Mouse (Mus musculus) liver, embryonic 11.5 days (tissue): ENCODE data around the gene Nes. TPM values are rescaled to one million over a fixed set of nuclear protein-coding genes. Genes with fewer than 3 reads are reported as not detected.

Experiments
- ATAC-seq: fragments of 200-750 bp; cut with Nextera tagmentation; replicated peaks from 2 replicates; pipeline ENCODE4 v1.8.0; 2017; ENCODE audit warnings: moderate number of reproducible peaks, mild to moderate bottlenecking, moderate TSS enrichment, moderate library complexity; ENCODE audit not compliant: low FRiP score
- DNase-seq: peaks from one replicate; pipeline ENCODE4 v3.0.0-alpha.2; 2017; ENCODE audit warnings: low spot score
- H3K27ac ChIP-seq: fragments of 300-500 bp; sonication (generic); 2 replicates; pipeline ENCODE4 v1.5.1; 2014; ENCODE audit warnings: mild to moderate bottlenecking, low read depth, low read length, control low read depth
- H3K27me3 ChIP-seq: fragments of 300-500 bp; sonication (generic); replicated peaks from 2 replicates; pipeline ENCODE4 v1.6.1; 2014; ENCODE audit warnings: low read length, mixed read lengths; ENCODE audit not compliant: control insufficient read depth, insufficient read depth
- H3K36me3 ChIP-seq: fragments of 300-500 bp; sonication (generic); 2 replicates; pipeline ENCODE4 v1.6.1; 2014; ENCODE audit warnings: mild to moderate bottlenecking, low read length, moderate library complexity, mixed read lengths; ENCODE audit not compliant: control insufficient read depth, insufficient read depth
- H3K4me1 ChIP-seq: fragments of 300-500 bp; sonication (generic); replicated peaks from 2 replicates; pipeline ENCODE4 v1.6.1; 2014; ENCODE audit warnings: low read length, mixed read lengths; ENCODE audit not compliant: control insufficient read depth, insufficient read depth
- H3K4me2 ChIP-seq: fragments of 300-500 bp; sonication (generic); 2 replicates; pipeline ENCODE4 v1.6.1; 2014; ENCODE audit warnings: mild to moderate bottlenecking, control low read depth, moderate library complexity
- H3K4me3 ChIP-seq: fragments of 300-500 bp; sonication (generic); 2 replicates; pipeline ENCODE4 v1.5.1; 2014; ENCODE audit warnings: low read depth, low read length, control low read depth
- H3K9ac ChIP-seq: fragments of 300-500 bp; sonication (generic); 2 replicates; pipeline ENCODE4 v1.6.1; 2014; ENCODE audit warnings: low read depth, low read length, control low read depth
- H3K9me3 ChIP-seq: fragments of 300-500 bp; sonication (generic); 2 replicates; pipeline ENCODE4 v1.6.1; 2016; ENCODE audit warnings: low read length, inconsistent platforms, mixed read lengths; ENCODE audit not compliant: control insufficient read depth
- WGBS: fragments of 180-500 bp; shearing (Covaris S2); extraction: QIAGEN DNeasy Blood & Tissue Kit; methylation state at CpG from one replicate; pipeline ENCODE4 v1.1.7; 2014; 5-methylcytosine and 5-hydroxymethylcytosine counted together
- polyA plus RNA-seq: library from polyadenylated mRNA; unstranded; fragments of >200 nt; fragmentation: Nextera tagmentation; extraction: Ambion mirVana; gene quantifications from 2 replicates; pipeline ENCODE4 v1.2.1, GENCODE M21; 2014

Gene Nes
- polyA plus RNA-seq, 1 experiment from 2014 or later, result 4.9 TPM

- Histone ChIP-seq H3K4me1 (peaks cover 35% of the 10 kb centered on the region), H3K27me3 (peaks cover 4% of the 10 kb centered on the region; the same call in 1 of the 2 replicates), H3K36me3 (no peaks in the 10 kb centered on the region), H3K9me3 (no peaks in the 10 kb centered on the region), H3K4me3 (no peak overlapping the region), H3K9ac (peak overlapping the region; percentile 15; the same call in 1 of the 2 replicates), H3K4me2 (peak overlapping the region; percentile 48), H3K27ac (peak overlapping the region; percentile 54; the same call in 1 of the 2 replicates)
- 0 out of 2 replicates have a peak, but pooled peaks have one; percentile 5 for ATAC-seq
- WGBS, result 13% methylated on average over 13 of the region's 13 CpGs
- DNase-seq, result peak; percentile 53
Measured at GRCm38 (mm10) chr3:87982836-87983601, 12.1 kb downstream of the Nes start.

DNA sequence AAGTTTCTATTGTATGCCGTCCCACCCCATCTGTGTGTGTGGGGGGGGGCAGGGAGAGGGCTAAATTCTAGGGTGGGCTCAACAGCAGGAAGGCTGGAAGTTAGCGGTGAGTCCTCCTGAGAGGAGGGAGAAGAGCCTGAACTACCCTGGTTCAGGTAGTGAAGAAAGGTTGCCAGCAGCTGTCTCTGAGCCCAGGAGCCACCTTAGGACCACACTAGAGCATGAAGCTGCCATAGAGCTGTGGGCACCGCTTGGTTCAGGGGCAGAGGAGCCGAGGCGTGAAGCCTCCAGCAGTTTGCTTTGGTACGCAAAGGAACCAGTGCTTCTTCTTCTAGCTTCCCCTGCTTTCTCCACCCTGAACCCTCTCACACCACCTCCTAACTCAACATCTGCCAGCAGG is 12.7 kb downstream of the Nes start:
- Histone ChIP-seq H3K9me3 (no peaks in the 10 kb centered on the region), H3K4me3 (no peak overlapping the region), H3K36me3 (no peaks in the 10 kb centered on the region), H3K4me1 (peaks cover 38% of the 10 kb centered on the region), H3K4me2 (peak overlapping the region; percentile 48), H3K9ac (no peak overlapping the region), H3K27ac (peak overlapping the region; percentile 54; the same call in 1 of the 2 replicates), H3K27me3 (peaks cover 7% of the 10 kb centered on the region; the same call in 1 of the 2 replicates)
- ATAC-seq (no peak), DNase-seq (no peak)
- WGBS, result 53% methylated on average over 6 of the region's 6 CpGs

DNA sequence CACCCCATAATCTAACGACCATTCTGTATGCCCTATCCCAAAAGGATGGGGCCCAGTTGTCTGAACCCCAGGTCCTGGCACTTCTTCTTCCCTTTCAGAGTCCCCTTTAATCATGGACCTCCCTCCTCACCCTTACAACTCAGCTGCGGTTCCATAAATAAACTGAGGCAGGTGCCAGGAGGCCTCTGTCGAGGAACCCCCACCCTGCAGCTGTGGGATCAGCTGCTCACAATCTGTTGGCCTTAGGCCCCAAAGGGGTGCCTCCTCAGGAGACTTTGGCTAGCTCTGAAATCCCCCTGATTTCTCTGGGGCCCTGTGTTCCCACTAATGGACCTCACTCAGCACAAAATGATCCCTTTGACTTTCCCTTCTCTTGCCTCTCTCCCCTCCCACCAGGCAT is 13.2 kb downstream of the Nes start:
- WGBS, result 53% methylated on average over 3 of the region's 3 CpGs
- ATAC-seq (no peak), DNase-seq (no peak)
- Histone ChIP-seq H3K4me1 (peaks cover 38% of the 10 kb centered on the region), H3K27me3 (peaks cover 9% of the 10 kb centered on the region; the same call in 1 of the 2 replicates), H3K4me3 (no peak overlapping the region), H3K36me3 (no peaks in the 10 kb centered on the region), H3K4me2 (no peak overlapping the region), H3K9ac (no peak overlapping the region), H3K9me3 (no peaks in the 10 kb centered on the region), H3K27ac (no peak overlapping the region)

DNA sequence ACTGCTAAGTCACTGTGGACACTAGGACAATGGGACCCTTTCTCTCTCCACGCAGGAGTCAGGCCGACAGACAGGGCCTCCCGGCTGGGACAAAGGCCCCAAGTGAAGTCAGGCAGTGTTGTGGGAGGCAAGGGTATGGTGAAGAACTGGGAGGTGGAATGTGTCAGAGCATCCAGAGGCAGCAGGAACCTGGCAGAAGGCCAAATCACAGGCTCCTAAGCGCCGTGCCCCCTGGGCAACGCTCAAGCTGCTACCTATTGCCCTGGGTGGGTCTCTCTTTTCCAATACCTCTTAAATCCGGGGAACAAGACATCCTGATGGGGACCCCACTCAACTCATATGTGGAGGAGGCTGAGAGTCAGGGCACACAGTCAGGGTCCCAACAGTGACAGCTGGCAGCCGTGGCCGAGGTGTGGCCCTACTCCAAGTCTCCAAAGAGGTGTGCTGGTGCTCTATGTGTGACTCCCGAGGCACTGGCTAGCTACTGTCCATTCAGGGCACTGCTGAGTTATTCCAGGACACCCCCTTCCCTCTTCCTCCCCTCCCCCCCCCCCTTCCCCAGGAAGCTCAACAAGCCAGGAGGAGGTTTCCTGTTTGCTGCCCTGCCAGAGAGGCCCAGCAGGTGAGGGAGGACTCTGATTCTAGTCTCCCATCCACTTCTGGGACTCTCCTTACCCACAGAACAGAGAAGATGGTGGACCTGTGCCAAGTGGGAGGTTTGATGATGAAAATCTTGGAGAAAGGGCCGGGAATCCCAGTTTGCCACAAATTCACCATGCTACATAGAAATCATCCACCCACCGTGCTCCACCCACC is 14.8 kb downstream of the Nes start:
- no peaks in the 10 kb centered on the region for H3K9me3 ChIP-seq
- H3K4me2 ChIP-seq, result no peak overlapping the region
- WGBS, result 66% methylated on average over 12 of the region's 12 CpGs
- ATAC-seq (no peak), DNase-seq (no peak)
- no peak overlapping the region for H3K9ac ChIP-seq
- no peaks in the 10 kb centered on the region for H3K36me3 ChIP-seq
- H3K27ac ChIP-seq, result peak overlapping the region; percentile 6; the same call in 1 of the 2 replicates
- H3K27me3 ChIP-seq, result peaks cover 24% of the 10 kb centered on the region
- peaks cover 38% of the 10 kb centered on the region for H3K4me1 ChIP-seq
- H3K4me3 ChIP-seq, result no peak overlapping the region

DNA sequence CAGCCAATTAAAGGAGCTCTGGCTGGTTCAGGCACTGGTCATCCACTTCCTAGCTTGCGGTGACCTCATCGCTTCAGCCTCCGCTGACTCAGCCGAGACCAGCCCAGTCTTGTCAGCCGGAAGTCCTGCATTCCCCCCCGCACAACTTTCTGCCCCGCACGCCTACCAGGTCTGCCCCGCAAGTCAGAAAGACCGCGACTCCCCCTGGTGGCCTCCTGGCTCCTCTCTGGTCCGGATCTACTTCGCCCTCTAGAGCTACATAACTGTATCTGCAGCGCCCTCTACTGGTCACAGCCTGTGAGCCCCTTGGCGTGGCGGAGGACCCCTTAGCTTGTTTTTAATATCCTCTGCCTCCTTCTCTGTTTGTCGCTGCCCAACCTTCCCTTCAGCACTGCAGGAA is 16.0 kb downstream of the Nes start:
- Histone ChIP-seq H3K4me2 (peak overlapping the region; percentile 75), H3K36me3 (no peaks in the 10 kb centered on the region), H3K4me3 (peak overlapping the region; percentile 45), H3K9me3 (no peaks in the 10 kb centered on the region), H3K27ac (0 out of 2 replicates have a peak overlapping the region, but pooled peaks have one; percentile 39), H3K27me3 (peaks cover 31% of the 10 kb centered on the region), H3K9ac (peak overlapping the region; percentile 49), H3K4me1 (peaks cover 34% of the 10 kb centered on the region)
- DNase-seq (peak; percentile 94), ATAC-seq (peak; percentile 75)
- under 1% methylated on average over 17 of the region's 17 CpGs for WGBS

GRCm38 (mm10) chr3:87987633-87988032 is 16.8 kb downstream of the Nes start:
- H3K4me3 ChIP-seq, result peak overlapping the region; percentile 45
- no peak overlapping the region for H3K27ac ChIP-seq
- DNase-seq (peak; percentile 72), ATAC-seq (peak; percentile 71)
- under 1% methylated on average over 15 of the region's 15 CpGs for WGBS
- peaks cover 36% of the 10 kb centered on the region for H3K27me3 ChIP-seq
- no peaks in the 10 kb centered on the region for H3K9me3 ChIP-seq
- H3K36me3 ChIP-seq, result no peaks in the 10 kb centered on the region
- H3K9ac ChIP-seq, result peak overlapping the region; percentile 49; the same call in 1 of the 2 replicates
- H3K4me2 ChIP-seq, result peak overlapping the region; percentile 75
- H3K4me1 ChIP-seq, result peaks cover 26% of the 10 kb centered on the region

DNA sequence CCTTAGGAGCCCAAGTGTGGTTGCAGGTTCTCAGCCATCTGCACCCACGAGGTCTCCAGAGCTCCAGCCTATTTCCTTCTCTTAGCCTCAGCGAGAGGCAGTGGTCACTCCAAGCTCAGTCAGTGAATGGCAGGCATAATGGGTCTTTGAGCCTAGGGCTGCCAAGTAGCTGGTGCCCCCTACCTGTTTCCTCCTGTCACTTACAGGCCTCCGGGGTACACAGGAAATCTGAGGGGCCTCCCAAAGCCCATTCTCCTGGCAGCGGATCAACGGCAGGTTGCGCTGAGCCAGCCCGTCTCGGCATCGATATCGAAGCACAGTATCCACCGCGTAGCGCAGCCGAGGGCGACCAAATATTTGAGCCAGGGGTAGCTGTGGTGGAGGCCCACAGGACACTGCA is 17.2 kb downstream of the Nes start:
- H3K4me2 ChIP-seq, result peak overlapping the region; percentile 75
- no peak overlapping the region for H3K9ac ChIP-seq
- whole genome bisulfite sequencing, result 9% methylated on average over 15 of the region's 15 CpGs
- no peak for DNase-seq
- H3K9me3 ChIP-seq, result no peaks in the 10 kb centered on the region
- H3K36me3 ChIP-seq, result no peaks in the 10 kb centered on the region
- ATAC-seq, result 0 out of 2 replicates have a peak, but pooled peaks have one; percentile 0
- peak overlapping the region; percentile 45 for H3K4me3 ChIP-seq
- H3K4me1 ChIP-seq, result peaks cover 22% of the 10 kb centered on the region
- no peak overlapping the region for H3K27ac ChIP-seq
- peaks cover 40% of the 10 kb centered on the region for H3K27me3 ChIP-seq

DNA sequence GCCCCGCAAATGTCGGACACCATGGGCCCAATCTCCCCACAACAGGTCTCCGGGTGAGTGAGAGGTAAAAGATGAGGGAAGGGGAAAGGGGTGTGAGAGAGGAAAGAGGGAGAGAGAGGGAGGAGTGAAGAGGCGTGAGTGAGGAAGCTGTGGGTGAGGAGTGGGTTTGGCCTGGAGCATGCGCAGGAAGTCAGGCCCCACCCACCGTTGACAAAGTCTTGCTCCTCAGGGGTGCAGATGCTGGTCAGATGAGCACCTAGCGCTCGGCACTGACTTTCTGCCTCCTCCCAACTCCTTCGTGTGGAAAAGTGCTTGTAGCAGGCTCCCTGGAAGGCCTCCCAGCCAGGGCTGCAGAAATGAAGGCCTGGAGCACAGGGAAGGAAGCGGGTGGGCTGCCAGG is 19.1 kb downstream of the Nes start:
- DNase-seq (no peak), ATAC-seq (no peak)
- H3K9me3 ChIP-seq, result no peaks in the 10 kb centered on the region
- no peak overlapping the region for H3K4me2 ChIP-seq
- no peak overlapping the region for H3K4me3 ChIP-seq
- H3K36me3 ChIP-seq, result no peaks in the 10 kb centered on the region
- H3K4me1 ChIP-seq, result peaks cover 12% of the 10 kb centered on the region
- no peak overlapping the region for H3K9ac ChIP-seq
- no peak overlapping the region for H3K27ac ChIP-seq
- peaks cover 58% of the 10 kb centered on the region for H3K27me3 ChIP-seq
- WGBS, result 30% methylated on average over 10 of the region's 10 CpGs
